Mouse (Mus musculus) frontal cortex, postnatal 14 days (tissue): ENCODE measurements at regions not wholly inside any gene's neighbourhood (a gene's known extent, or its start where the extent isn't known, plus 50 kb on each side); places are given as distances from the start of the nearest gene placed in this dataset.

Experiments used
- DNase-seq, 2 experiments: peaks; one replicate each; pipeline ENCODE4 v3.0.0; 2022; ENCODE audit warnings: low spot score in 2 of 2

GRCm38 (mm10) chr17:9995321-9995720 lies 324.3 kb downstream of the Qk start:
- no peak for DNase-seq

GRCm38 (mm10) chr17:9990744-9991143 lies 321.2 kb upstream of the Pabpc6 start:
- no peak for DNase-seq

- no peak for DNase-seq
Measured at GRCm38 (mm10) chr17:9981273-9981672, 311.8 kb upstream of the Pabpc6 start.

- DNase-seq = no peak
Measured at GRCm38 (mm10) chr17:9976866-9977421, 307.4 kb upstream of the Pabpc6 start.

GRCm38 (mm10) chr17:9975995-9976394 lies 306.5 kb upstream of the Pabpc6 start:
- DNase-seq = no peak

- DNase-seq = no peak
Measured at GRCm38 (mm10) chr17:9975153-9975552, 305.6 kb upstream of the Pabpc6 start.

- DNase-seq = no peak
Measured at GRCm38 (mm10) chr17:9967988-9968387, 298.5 kb upstream of the Pabpc6 start.

GRCm38 (mm10) chr17:9962893-9963436 lies 293.4 kb upstream of the Pabpc6 start:
- DNase-seq = no peak

- no peak for DNase-seq
Measured at GRCm38 (mm10) chr17:9948985-9949667, 279.6 kb upstream of the Pabpc6 start.

- no peak for DNase-seq
Measured at GRCm38 (mm10) chr17:9947609-9948008, 278.1 kb upstream of the Pabpc6 start.

- DNase-seq = no peak
Measured at GRCm38 (mm10) chr17:9944513-9944912, 275.0 kb upstream of the Pabpc6 start.

GRCm38 (mm10) chr17:9942171-9942570 lies 272.7 kb upstream of the Pabpc6 start:
- DNase-seq = no peak

- DNase-seq = no peak
Measured at GRCm38 (mm10) chr17:9939576-9939975, 270.1 kb upstream of the Pabpc6 start.

GRCm38 (mm10) chr17:9938426-9938825 lies 268.9 kb upstream of the Pabpc6 start:
- DNase-seq = no peak

- DNase-seq = no peak
Measured at GRCm38 (mm10) chr17:9937211-9937610, 267.7 kb upstream of the Pabpc6 start.

- DNase-seq = no peak
Measured at GRCm38 (mm10) chr17:9932186-9932585, 262.7 kb upstream of the Pabpc6 start.

- no peak for DNase-seq
Measured at GRCm38 (mm10) chr17:9931526-9931925, 262.0 kb upstream of the Pabpc6 start.

GRCm38 (mm10) chr17:9929448-9930088 lies 260.1 kb upstream of the Pabpc6 start:
- DNase-seq = no peak

- DNase-seq = no peak
Measured at GRCm38 (mm10) chr17:9927724-9928123, 258.2 kb upstream of the Pabpc6 start.

- no peak for DNase-seq
Measured at GRCm38 (mm10) chr17:9926308-9926707, 256.8 kb upstream of the Pabpc6 start.

- DNase-seq = no peak
Measured at GRCm38 (mm10) chr17:9921326-9921725, 251.8 kb upstream of the Pabpc6 start.

GRCm38 (mm10) chr17:9917031-9917430 lies 247.5 kb upstream of the Pabpc6 start:
- no peak for DNase-seq

GRCm38 (mm10) chr17:9910856-9911255 lies 241.3 kb upstream of the Pabpc6 start:
- DNase-seq = no peak
